Mouse (Mus musculus): ENCODE results near the gene Wdr12. TPM values are rescaled to one million over a fixed set of nuclear protein-coding genes. Genes with fewer than 3 reads are reported as not detected.
"Not testable (repeated sequence)": the region's sequence is repeated elsewhere in the genome, so short reads cannot be mapped to it uniquely, and the experiment has no call there.

Wdr12 gene
- polyA plus RNA-seq, 1 experiment from 2014 or later: 73.3 TPM

GRCm38 (mm10) chr1:60054659-60055058 is 43.8 kb downstream of the Wdr12 start:
- no peak for DNase-seq (ENCODE audit: low spot score)
- Histone ChIP-seq H3K9me3 (replicated peaks) (no peaks in the 10 kb centered on the region), H3K27ac (replicated peaks) (no peak overlapping the region), H3K27me3 (ENCODE audit: low read depth, poor library complexity, severe bottlenecking) (no peaks in the 10 kb centered on the region), H3K4me1 (no peaks in the 10 kb centered on the region), H3K4me3 (no peak overlapping the region), H3K36me3 (no peaks in the 10 kb centered on the region)
- WGBS: 39% methylated on average over 3 of the region's 3 CpGs

GRCm38 (mm10) chr1:60047481-60047880 is 51.0 kb downstream of the Wdr12 start:
- peaks cover 24% of the 10 kb centered on the region for H3K27me3 ChIP-seq (ENCODE audit: low read depth, poor library complexity, severe bottlenecking)
- H3K36me3 ChIP-seq; DNase-seq (ENCODE audit: low spot score); H3K4me3 ChIP-seq; H3K9me3 ChIP-seq (replicated peaks); H3K4me1 ChIP-seq; H3K27ac ChIP-seq (replicated peaks): not testable (repeated sequence)
- WGBS: 95% methylated on average over 5 of the region's 5 CpGs

GRCm38 (mm10) chr1:60044595-60044994 is 53.9 kb downstream of the Wdr12 start:
- WGBS: 81% methylated on average over 1 of the region's 1 CpGs
- H3K4me1 ChIP-seq: peaks cover 8% of the 10 kb centered on the region; the same call in 1 of the 2 replicates
- H3K27ac ChIP-seq (replicated peaks): no peak overlapping the region
- DNase-seq (ENCODE audit: low spot score): no peak
- H3K36me3 ChIP-seq: no peaks in the 10 kb centered on the region
- H3K4me3 ChIP-seq: no peak overlapping the region
- H3K27me3 ChIP-seq (ENCODE audit: low read depth, poor library complexity, severe bottlenecking): peaks cover 34% of the 10 kb centered on the region
- H3K9me3 ChIP-seq (replicated peaks): 0 out of 2 replicates have a peak, but pooled peaks cover 3% of the 10 kb centered on the region

GRCm38 (mm10) chr1:60042796-60043469 is 55.5 kb downstream of the Wdr12 start, which contains the start of gene Ica1l:
Ica1l (minus strand) TSS chr1:60043184.
- H3K36me3 ChIP-seq: no peaks in the 10 kb centered on the region

GRCm38 (mm10) chr1:60042398-60042795 is 56.0 kb downstream of the Wdr12 start:
- 4% methylated on average over 19 of the region's 19 CpGs for WGBS
- DNase-seq (ENCODE audit: low spot score): no peak
- Histone ChIP-seq H3K36me3 (no peaks in the 10 kb centered on the region), H3K9me3 (replicated peaks) (no peaks in the 10 kb centered on the region), H3K4me1 (peaks cover 8% of the 10 kb centered on the region; the same call in 1 of the 2 replicates), H3K27me3 (ENCODE audit: low read depth, poor library complexity, severe bottlenecking) (peaks cover 34% of the 10 kb centered on the region), H3K27ac (replicated peaks) (peak overlapping the region; percentile 80), H3K4me3 (peak overlapping the region; percentile 75)

More at GRCm38 (mm10) chr1:60042796-60043469, 55.5 kb downstream of the Wdr12 start, which contains the start of gene Ica1l:
- H3K4me1 ChIP-seq: peaks cover 8% of the 10 kb centered on the region; the same call in 1 of the 2 replicates
- H3K27me3 ChIP-seq (ENCODE audit: low read depth, poor library complexity, severe bottlenecking): peaks cover 34% of the 10 kb centered on the region
- WGBS: 1% methylated on average over 98 of the region's 99 CpGs
- DNase-seq (ENCODE audit: low spot score): peak; percentile 69
- H3K9me3 ChIP-seq (replicated peaks): 0 out of 2 replicates have a peak, but pooled peaks cover 3% of the 10 kb centered on the region
- peak within 1 kb of the TSS; percentile 80 for H3K27ac ChIP-seq (replicated peaks)
- peak within 1 kb of the TSS; percentile 75 for H3K4me3 ChIP-seq

- Histone ChIP-seq H3K27me3 (ENCODE audit: low read depth, poor library complexity, severe bottlenecking) (no peaks in the 10 kb centered on the region), H3K4me1 (0 out of 2 replicates have a peak, but pooled peaks cover 3% of the 10 kb centered on the region), H3K9me3 (replicated peaks) (no peaks in the 10 kb centered on the region), H3K27ac (replicated peaks) (no peak overlapping the region), H3K4me3 (no peak overlapping the region), H3K36me3 (no peaks in the 10 kb centered on the region)
- no peak for DNase-seq (ENCODE audit: low spot score)
- 90% methylated on average over 2 of the region's 2 CpGs for WGBS
These were observed 63.4 kb downstream of the Wdr12 start for GRCm38 (mm10) chr1:60035044-60035443.

Other genes with a start within 250 kb of the Wdr12 start
- gene Fam117b, start 185.6 kb downstream of the Wdr12 start, polyA plus RNA-seq (2016; fragmentation: Nextera tagmentation; extraction: Ambion mirVana): 8.5 and 11.3 TPM in 2 replicates
- 0.79 and 2.6 TPM in 2 replicates for gene Ica1l, start 55.5 kb downstream of the Wdr12 start, polyA plus RNA-seq (2016; fragmentation: Nextera tagmentation; extraction: Ambion mirVana)
- 4.2 and 5.4 TPM in 2 replicates for gene Carf, start 398 bp downstream of the Wdr12 start, polyA plus RNA-seq (2016; fragmentation: Nextera tagmentation; extraction: Ambion mirVana)
- 8.5 and 8.8 TPM in 2 replicates for gene Nbeal1, start 82.0 kb upstream of the Wdr12 start, polyA plus RNA-seq (2016; fragmentation: Nextera tagmentation; extraction: Ambion mirVana)
- gene Cyp20a1, start 244.7 kb upstream of the Wdr12 start, polyA plus RNA-seq (2016; fragmentation: Nextera tagmentation; extraction: Ambion mirVana): 27.1 and 31.3 TPM in 2 replicates